Mouse (Mus musculus) liver, adult 2 months (tissue): Measurements from ENCODE around the gene Homer1.

Experiments
- CTCF ChIP-seq: fragments of 200-500 bp; IDR thresholded peaks from 2 replicates; pipeline ENCODE4 v1.5.1; 2011; ENCODE audit warnings: low read depth, low read length, control low read depth
- POLR2A ChIP-seq: fragments of 200-500 bp; IDR thresholded peaks from 2 replicates; pipeline ENCODE4 v1.6.1; 2011; ENCODE audit warnings: low read length, control low read depth; ENCODE audit not compliant: insufficient read depth; ENCODE audit errors: extremely low read depth

GRCm38 (mm10) chr13:93383092-93383491, 83.7 kb downstream of the Homer1 start:
- no peak for TF ChIP-seq CTCF
- TF ChIP-seq POLR2A = no peak
